Mouse (Mus musculus) embryonic facial prominence, embryonic 12.5 days (tissue): ENCODE measurements around the gene Asb13. TPM values are rescaled to one million over a fixed set of nuclear protein-coding genes. Genes with fewer than 3 reads are reported as not detected.
A peak's percentile ranks its signal among the peaks of the same experiment; 100 is the strongest.

Source experiments
- ATAC-seq: fragments of 200-750 bp; cut with Nextera tagmentation; 2 replicates; pipeline ENCODE4 v1.8.0; 2017; ENCODE audit not compliant: insufficient number of reproducible peaks, insufficient read depth, low FRiP score, low TSS enrichment
- H3K27ac ChIP-seq: fragments of 300-500 bp; sonication (generic); 2 replicates; pipeline ENCODE4 v1.5.1; 2016; ENCODE audit warnings: mild to moderate bottlenecking
- H3K27me3 ChIP-seq: fragments of 300-500 bp; sonication (generic); 2 replicates; pipeline ENCODE4 v1.6.1; 2016; ENCODE audit warnings: mild to moderate bottlenecking, moderate library complexity
- H3K36me3 ChIP-seq: fragments of 300-500 bp; sonication (generic); 2 replicates; pipeline ENCODE4 v1.6.1; 2016; ENCODE audit warnings: mild to moderate bottlenecking
- H3K4me1 ChIP-seq: fragments of 300-500 bp; sonication (generic); 2 replicates; pipeline ENCODE4 v1.6.1; 2016
- H3K4me2 ChIP-seq: fragments of 300-500 bp; sonication (generic); replicated peaks from 2 replicates; pipeline ENCODE4 v1.6.1; 2016; ENCODE audit warnings: mild to moderate bottlenecking, moderate library complexity
- H3K4me3 ChIP-seq: fragments of 300-500 bp; sonication (generic); 2 replicates; pipeline ENCODE4 v1.5.1; 2016; ENCODE audit warnings: mild to moderate bottlenecking
- H3K9ac ChIP-seq: fragments of 300-500 bp; sonication (generic); 2 replicates; pipeline ENCODE4 v1.6.1; 2016; ENCODE audit warnings: mild to moderate bottlenecking, moderate library complexity
- H3K9me3 ChIP-seq: fragments of 300-500 bp; sonication (generic); 2 replicates; pipeline ENCODE4 v1.6.1; 2016; ENCODE audit warnings: mild to moderate bottlenecking, moderate library complexity
- whole genome bisulfite sequencing: fragments of 180-500 bp; shearing (Covaris S2); methylation state at CpG from one replicate; pipeline ENCODE4 v1.1.7; 2016; 5-methylcytosine and 5-hydroxymethylcytosine counted together
- polyA plus RNA-seq: library from polyadenylated mRNA; unstranded; fragments of >200 nt; fragmentation: Nextera tagmentation; extraction: Ambion mirVana; gene quantifications from 2 replicates; pipeline ENCODE4 v1.2.1, GENCODE M21; 2016

Gene Asb13
- 11.2 and 13.2 TPM in 2 replicates for polyA plus RNA-seq

- Histone ChIP-seq H3K9ac (peak within 1 kb of the TSS; percentile 72), H3K36me3 (no peaks in the 10 kb centered on the region), H3K4me3 (peak within 1 kb of the TSS; percentile 61), H3K27me3 (no peaks in the 10 kb centered on the region), H3K4me2 (peak within 1 kb of the TSS; percentile 64), H3K4me1 (no peaks in the 10 kb centered on the region; the same call in 1 of the 2 replicates), H3K27ac (no peak within 1 kb of the TSS), H3K9me3 (no peaks in the 10 kb centered on the region)
- ATAC-seq: peak; percentile 87
- under 1% methylated on average over 47 of the region's 47 CpGs for WGBS
These were observed at the start of gene Asb13 for GRCm38 (mm10) chr13:3633895-3634811. Asb13 (plus strand) TSS chr13:3634032.

DNA sequence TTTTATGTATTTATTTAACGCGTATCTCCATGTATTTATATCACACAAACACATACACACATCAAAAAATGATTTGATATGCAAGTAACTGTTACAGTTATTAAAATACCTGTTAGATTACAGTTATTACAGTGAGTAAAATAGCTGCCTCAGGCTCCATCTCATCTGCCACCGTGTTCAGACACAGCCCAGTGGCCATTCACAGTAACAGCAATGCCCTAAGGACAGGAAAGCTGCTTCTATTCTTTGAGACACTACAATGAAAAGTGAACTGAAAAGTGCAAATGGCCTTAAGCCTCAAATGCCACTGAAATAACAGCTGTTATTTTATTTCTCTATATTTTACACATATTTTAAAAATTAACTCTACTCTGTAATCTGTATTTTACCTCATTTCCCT is 43.0 kb upstream of the Asb13 start:
- ATAC-seq: no peak
- H3K9me3 ChIP-seq: no peaks in the 10 kb centered on the region
- H3K36me3 ChIP-seq: peaks cover 48% of the 10 kb centered on the region
- H3K4me1 ChIP-seq: no peaks in the 10 kb centered on the region
- no peaks in the 10 kb centered on the region for H3K27me3 ChIP-seq
- no peak overlapping the region for H3K4me2 ChIP-seq
- H3K27ac ChIP-seq: no peak overlapping the region
- WGBS: 90% methylated on average over 3 of the region's 3 CpGs
- no peak overlapping the region for H3K9ac ChIP-seq
- H3K4me3 ChIP-seq: no peak overlapping the region

DNA sequence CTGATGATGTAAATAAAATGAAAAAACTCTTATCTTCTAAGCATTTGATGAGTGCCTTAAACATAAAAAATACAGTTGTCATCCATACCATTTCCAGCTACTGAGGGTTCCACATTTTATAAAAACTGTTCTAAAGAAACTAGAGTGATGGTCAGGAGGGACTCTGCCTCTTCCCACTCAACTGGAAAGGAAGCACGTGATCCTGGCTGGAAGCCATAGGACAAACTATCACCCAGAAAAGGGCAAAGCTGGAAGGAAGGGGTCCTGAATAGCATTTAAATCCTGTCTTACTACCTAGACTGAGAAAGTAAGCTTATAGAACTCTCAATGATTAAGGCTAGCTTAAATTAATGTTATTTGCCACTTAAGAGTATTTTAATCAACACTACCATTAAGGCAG is 39.5 kb upstream of the Asb13 start:
- H3K4me2 ChIP-seq: no peak overlapping the region
- H3K4me3 ChIP-seq: no peak overlapping the region
- no peaks in the 10 kb centered on the region for H3K4me1 ChIP-seq
- no peaks in the 10 kb centered on the region for H3K9me3 ChIP-seq
- ATAC-seq: no peak
- H3K36me3 ChIP-seq: peaks cover 47% of the 10 kb centered on the region
- no peaks in the 10 kb centered on the region for H3K27me3 ChIP-seq
- 95% methylated on average over 1 of the region's 1 CpGs for WGBS
- H3K27ac ChIP-seq: no peak overlapping the region
- H3K9ac ChIP-seq: no peak overlapping the region

DNA sequence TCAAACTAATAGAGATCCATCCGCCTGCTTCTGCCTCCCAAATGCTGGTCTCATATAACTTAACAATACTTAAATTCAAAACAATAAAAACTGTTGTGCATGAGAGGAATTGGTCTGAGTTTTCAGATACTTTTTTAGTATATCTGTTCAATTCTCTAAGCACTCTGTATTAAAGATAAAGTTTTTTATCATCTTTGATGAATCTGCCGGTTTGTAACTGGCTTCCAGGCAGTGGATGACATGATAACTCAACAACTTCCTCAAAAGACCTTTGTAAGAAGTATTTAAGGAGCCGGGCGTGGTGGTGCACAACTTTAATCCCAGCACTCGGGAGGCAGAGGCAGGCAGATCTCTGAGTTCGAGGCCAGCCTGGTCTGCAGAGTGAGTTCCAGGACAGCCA is 37.6 kb upstream of the Asb13 start:
- Histone ChIP-seq H3K4me3 (no peak overlapping the region), H3K4me2 (no peak overlapping the region), H3K9me3 (no peaks in the 10 kb centered on the region), H3K27ac (no peak overlapping the region), H3K36me3 (peaks cover 36% of the 10 kb centered on the region), H3K9ac (no peak overlapping the region), H3K4me1 (no peaks in the 10 kb centered on the region), H3K27me3 (no peaks in the 10 kb centered on the region)
- ATAC-seq: no peak
- 95% methylated on average over 6 of the region's 6 CpGs for WGBS

- Histone ChIP-seq H3K4me2 (peak overlapping the region; percentile 59), H3K36me3 (no peaks in the 10 kb centered on the region), H3K27ac (peak overlapping the region; percentile 97; the same call in 1 of the 2 replicates), H3K4me3 (peak overlapping the region; percentile 96), H3K27me3 (peaks cover 4% of the 10 kb centered on the region; the same call in 1 of the 2 replicates), H3K9ac (peak overlapping the region; percentile 85; the same call in 1 of the 2 replicates), H3K4me1 (no peaks in the 10 kb centered on the region), H3K9me3 (0 out of 2 replicates have a peak, but pooled peaks cover 4% of the 10 kb centered on the region)
- ATAC-seq: no peak
- WGBS: 23% methylated on average over 8 of the region's 8 CpGs
These were observed 24.1 kb upstream of the Asb13 start for GRCm38 (mm10) chr13:3609780-3610117.

DNA sequence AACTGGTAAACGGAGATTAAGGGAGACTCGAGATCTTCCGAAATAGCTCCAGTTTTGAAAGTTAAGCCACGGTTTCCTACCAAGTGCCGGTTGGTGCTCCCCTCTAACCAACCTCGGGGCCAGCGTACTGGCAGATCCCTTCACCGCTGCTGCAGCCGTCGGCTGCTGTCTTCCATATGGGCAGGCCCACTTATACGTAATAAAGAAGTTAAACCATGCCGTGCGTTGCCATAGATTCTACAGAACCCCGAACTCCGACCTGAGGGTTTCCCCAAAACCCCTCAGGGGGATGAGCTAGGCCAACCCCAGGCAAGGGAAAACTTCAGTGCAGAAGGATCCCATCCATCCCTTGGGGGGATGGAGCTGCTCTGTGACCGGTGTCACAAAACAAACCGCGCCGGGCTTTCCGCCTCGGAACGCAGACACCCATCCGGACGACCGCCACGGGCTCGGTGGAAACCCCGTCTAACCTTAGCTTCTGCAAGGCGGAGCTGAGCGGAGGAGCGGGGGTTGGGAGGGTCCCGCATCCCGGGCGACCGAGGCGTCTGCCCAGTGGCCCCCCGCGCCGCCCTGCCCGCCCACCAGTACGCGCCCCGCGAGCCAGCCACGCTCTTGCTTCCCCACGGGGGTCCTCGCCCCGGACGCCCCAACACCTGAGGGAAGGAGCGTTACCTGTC is 23.6 kb upstream of the Asb13 start:
- ATAC-seq: peak; percentile 74
- H3K4me2 ChIP-seq: peak overlapping the region; percentile 59
- no peaks in the 10 kb centered on the region for H3K36me3 ChIP-seq
- WGBS: under 1% methylated on average over 46 of the region's 50 CpGs
- H3K27ac ChIP-seq: peak overlapping the region; percentile 97
- peak overlapping the region; percentile 85 for H3K9ac ChIP-seq
- peak overlapping the region; percentile 96 for H3K4me3 ChIP-seq
- 0 out of 2 replicates have a peak, but pooled peaks cover 4% of the 10 kb centered on the region for H3K9me3 ChIP-seq
- H3K4me1 ChIP-seq: no peaks in the 10 kb centered on the region
- H3K27me3 ChIP-seq: peaks cover 4% of the 10 kb centered on the region; the same call in 1 of the 2 replicates

DNA sequence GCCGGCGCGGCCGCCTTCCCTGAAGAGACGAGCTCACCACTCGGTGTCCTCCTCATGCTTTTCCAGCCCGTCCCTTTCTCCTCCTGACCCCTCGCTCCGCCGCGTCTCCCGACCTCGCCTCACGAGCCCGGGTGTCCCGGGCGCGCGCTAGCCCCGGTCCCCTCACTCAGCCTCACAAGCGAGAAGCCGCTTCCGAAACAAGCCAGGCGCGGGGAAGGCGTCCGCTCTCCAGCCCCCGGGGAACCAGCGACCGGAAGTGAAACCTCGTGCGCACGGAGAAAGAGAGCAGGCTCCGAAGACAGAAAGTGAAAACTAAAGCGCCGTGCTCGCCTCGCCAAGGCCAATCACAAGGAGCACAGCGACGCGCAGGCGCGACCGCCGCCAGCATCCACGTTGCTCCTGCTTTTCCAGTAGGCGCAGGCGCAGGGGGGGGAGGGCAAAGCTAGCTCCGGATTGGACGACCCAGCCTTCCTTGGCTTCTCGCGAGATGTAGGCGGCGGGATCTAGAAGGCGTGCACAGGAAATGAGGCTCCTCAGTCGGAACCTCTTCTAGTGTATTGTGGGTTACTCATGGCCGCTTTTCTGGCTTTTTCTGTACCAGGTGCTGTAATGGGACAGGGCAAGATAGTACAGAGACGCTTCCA is 22.9 kb upstream of the Asb13 start, which contains the start of gene Fam208b:
TSS of gene Fam208b (minus strand) at position 314 of the 644 bp plus-strand sequence.
- H3K27ac ChIP-seq: peak within 1 kb of the TSS; percentile 97
- WGBS: 1% methylated on average over 57 of the region's 58 CpGs

GRCm38 (mm10) chr13:3627139-3627538 is 6.7 kb upstream of the Asb13 start:
- no peaks in the 10 kb centered on the region for H3K27me3 ChIP-seq
- no peak overlapping the region for H3K4me3 ChIP-seq
- H3K36me3 ChIP-seq: no peaks in the 10 kb centered on the region
- H3K4me2 ChIP-seq: no peak overlapping the region
- no peak for ATAC-seq
- 54% methylated on average over 3 of the region's 3 CpGs for WGBS
- no peaks in the 10 kb centered on the region for H3K9me3 ChIP-seq
- no peaks in the 10 kb centered on the region for H3K4me1 ChIP-seq
- H3K27ac ChIP-seq: no peak overlapping the region
- no peak overlapping the region for H3K9ac ChIP-seq

More for the DNA sequence above, 22.9 kb upstream of the Asb13 start, which contains the start of gene Fam208b:
- Histone ChIP-seq H3K9ac (peak within 1 kb of the TSS; percentile 85), H3K27me3 (peaks cover 4% of the 10 kb centered on the region; the same call in 1 of the 2 replicates), H3K4me3 (peak within 1 kb of the TSS; percentile 96), H3K9me3 (0 out of 2 replicates have a peak, but pooled peaks cover 4% of the 10 kb centered on the region), H3K4me1 (no peaks in the 10 kb centered on the region), H3K4me2 (peak within 1 kb of the TSS; percentile 59), H3K36me3 (no peaks in the 10 kb centered on the region)
- peak; percentile 99 for ATAC-seq

DNA sequence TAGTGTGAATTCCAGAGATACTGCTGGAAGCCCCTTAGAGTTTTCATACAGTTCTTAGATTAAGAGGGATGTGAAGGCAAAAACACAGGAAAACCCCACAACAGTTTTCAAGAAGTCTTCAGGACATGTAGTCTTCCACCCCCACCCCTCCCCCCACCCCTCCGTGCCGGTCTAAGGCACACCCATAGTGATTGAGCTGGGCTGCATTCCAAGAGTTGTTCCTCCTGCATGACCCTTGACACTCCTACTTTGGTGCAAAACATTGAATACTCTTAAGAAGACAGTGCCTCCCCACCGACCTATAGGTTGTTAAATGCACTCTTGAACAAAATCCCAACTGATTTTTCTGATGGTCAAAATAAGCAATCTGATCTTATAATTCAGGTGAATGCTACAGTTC is 5.7 kb upstream of the Asb13 start:
- Histone ChIP-seq H3K4me1 (no peaks in the 10 kb centered on the region), H3K27ac (no peak overlapping the region), H3K4me3 (no peak overlapping the region), H3K4me2 (no peak overlapping the region), H3K9me3 (no peaks in the 10 kb centered on the region), H3K9ac (no peak overlapping the region), H3K27me3 (no peaks in the 10 kb centered on the region), H3K36me3 (no peaks in the 10 kb centered on the region)
- 19% methylated on average over 3 of the region's 3 CpGs for WGBS
- ATAC-seq: no peak

- no peak overlapping the region for H3K27ac ChIP-seq
- H3K9ac ChIP-seq: no peak overlapping the region
- H3K9me3 ChIP-seq: no peaks in the 10 kb centered on the region
- H3K36me3 ChIP-seq: no peaks in the 10 kb centered on the region
- WGBS: 79% methylated on average over 9 of the region's 9 CpGs
- H3K4me1 ChIP-seq: no peaks in the 10 kb centered on the region; the same call in 1 of the 2 replicates
- ATAC-seq: no peak
- no peaks in the 10 kb centered on the region for H3K27me3 ChIP-seq
- no peak overlapping the region for H3K4me3 ChIP-seq
- H3K4me2 ChIP-seq: no peak overlapping the region
These were observed 1.3 kb upstream of the Asb13 start for GRCm38 (mm10) chr13:3632551-3632950.

DNA sequence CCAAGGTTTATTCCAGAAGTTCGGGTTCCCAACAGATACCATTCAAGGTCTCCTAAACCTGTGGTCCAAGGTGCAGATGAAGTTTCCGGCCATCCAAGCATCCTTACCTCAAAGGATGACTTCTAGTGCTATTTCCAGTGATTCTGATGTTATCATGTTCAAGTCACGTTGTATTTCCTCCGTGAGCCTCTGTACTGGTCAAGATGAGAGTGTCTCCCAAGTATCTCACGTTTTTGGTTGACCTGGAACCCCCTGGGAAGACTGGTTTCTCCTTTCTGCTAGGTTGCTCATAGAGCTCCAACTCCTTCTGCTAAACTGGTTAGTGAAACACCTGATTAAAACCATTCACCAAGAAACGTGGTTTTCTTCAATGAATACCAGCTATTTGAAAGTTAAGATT is 701 bp upstream of the Asb13 start:
- no peaks in the 10 kb centered on the region for H3K36me3 ChIP-seq
- H3K9me3 ChIP-seq: no peaks in the 10 kb centered on the region
- WGBS: 37% methylated on average over 6 of the region's 6 CpGs
- H3K4me1 ChIP-seq: no peaks in the 10 kb centered on the region; the same call in 1 of the 2 replicates
- ATAC-seq: no peak
- no peak overlapping the region for H3K9ac ChIP-seq
- no peak overlapping the region for H3K4me3 ChIP-seq
- H3K27me3 ChIP-seq: no peaks in the 10 kb centered on the region
- no peak overlapping the region for H3K27ac ChIP-seq
- peak overlapping the region; percentile 64; the same call in 1 of the 2 replicates for H3K4me2 ChIP-seq
